Mouse (Mus musculus): ENCODE measurements around the gene Hils1. TPM values are rescaled to one million over a fixed set of nuclear protein-coding genes. Genes with fewer than 3 reads are reported as not detected.

Hils1 gene
- polyA plus RNA-seq, 1 experiment: not detected

- Histone ChIP-seq H3K27me3 (ENCODE audit: control insufficient read depth, insufficient read depth, low read length, poor library complexity, severe bottlenecking) (peaks cover 3% of the 10 kb centered on the region; the same call in 1 of the 2 replicates), H3K9me3 (replicated peaks; ENCODE audit: control insufficient read depth, insufficient read depth, low read length, poor library complexity, severe bottlenecking) (no peaks in the 10 kb centered on the region), H3K36me3 (ENCODE audit: control insufficient read depth, insufficient read depth, low read length, poor library complexity, severe bottlenecking) (no peaks in the 10 kb centered on the region), H3K4me3 (ENCODE audit: low read depth, low read length) (peak within 1 kb of the TSS; percentile 98), H3K4me1 (ENCODE audit: control insufficient read depth, insufficient read depth, low read length) (peaks cover 6% of the 10 kb centered on the region), H3K9ac (ENCODE audit: low read depth, poor library complexity, severe bottlenecking) (peak within 1 kb of the TSS; percentile 91), H3K27ac (ENCODE audit: insufficient read depth, low read length) (peak within 1 kb of the TSS; percentile 40)
- no peak for TF ChIP-seq CTCF (IDR thresholded peaks at IDR 0.05; ENCODE audit: low read depth, low read length)
- TF ChIP-seq POLR2A (IDR thresholded peaks at IDR 0.05; ENCODE audit: insufficient read depth, low read length): no peak
- TF ChIP-seq EP300 (IDR thresholded peaks at IDR 0.05; ENCODE audit: insufficient read depth, low read depth, low read length): 0 out of 2 replicates have a peak, but pooled peaks have one; percentile 23
Observed at GRCm38 (mm10) chr11:94990749-94991577, 23.6 kb downstream of the Hils1 start, which contains the start of gene Ppp1r9b. Gene Ppp1r9b (plus strand): TSS chr11:94991035.

GRCm38 (mm10) chr11:94991641-94992479, 24.5 kb downstream of the Hils1 start:
- no peak overlapping the region for H3K27ac ChIP-seq (ENCODE audit: insufficient read depth, low read length)
- peak overlapping the region; percentile 91 for H3K9ac ChIP-seq (ENCODE audit: low read depth, poor library complexity, severe bottlenecking)
- TF ChIP-seq CTCF (IDR thresholded peaks at IDR 0.05; ENCODE audit: low read depth, low read length) (no peak), EP300 (IDR thresholded peaks at IDR 0.05; ENCODE audit: insufficient read depth, low read depth, low read length) (no peak), POLR2A (IDR thresholded peaks at IDR 0.05; ENCODE audit: insufficient read depth, low read length) (no peak)
- H3K27me3 ChIP-seq (ENCODE audit: control insufficient read depth, insufficient read depth, low read length, poor library complexity, severe bottlenecking): peaks cover 3% of the 10 kb centered on the region; the same call in 1 of the 2 replicates
- H3K9me3 ChIP-seq (replicated peaks; ENCODE audit: control insufficient read depth, insufficient read depth, low read length, poor library complexity, severe bottlenecking): no peaks in the 10 kb centered on the region
- H3K4me3 ChIP-seq (ENCODE audit: low read depth, low read length): peak overlapping the region; percentile 55
- no peaks in the 10 kb centered on the region for H3K36me3 ChIP-seq (ENCODE audit: control insufficient read depth, insufficient read depth, low read length, poor library complexity, severe bottlenecking)
- H3K4me1 ChIP-seq (ENCODE audit: control insufficient read depth, insufficient read depth, low read length): peaks cover 6% of the 10 kb centered on the region

DNA sequence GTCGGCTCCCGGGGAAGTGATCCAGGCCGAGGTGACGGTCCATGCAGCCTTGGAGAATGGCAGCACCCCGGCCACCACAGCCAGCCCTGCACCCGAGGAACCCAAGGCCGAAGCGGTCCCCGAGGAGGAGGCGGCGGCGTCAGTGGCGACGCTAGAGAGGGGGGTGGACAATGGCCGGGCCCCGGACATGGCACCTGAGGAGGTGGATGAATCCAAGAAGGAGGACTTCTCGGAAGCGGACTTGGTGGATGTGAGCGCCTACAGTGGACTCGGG, 25.0 kb downstream of the Hils1 start:
- no peak overlapping the region for H3K27ac ChIP-seq (ENCODE audit: insufficient read depth, low read length)
- H3K4me3 ChIP-seq (ENCODE audit: low read depth, low read length): peak overlapping the region; percentile 55
- peaks cover 3% of the 10 kb centered on the region; the same call in 1 of the 2 replicates for H3K27me3 ChIP-seq (ENCODE audit: control insufficient read depth, insufficient read depth, low read length, poor library complexity, severe bottlenecking)
- no peaks in the 10 kb centered on the region for H3K36me3 ChIP-seq (ENCODE audit: control insufficient read depth, insufficient read depth, low read length, poor library complexity, severe bottlenecking)
- peaks cover 4% of the 10 kb centered on the region for H3K4me1 ChIP-seq (ENCODE audit: control insufficient read depth, insufficient read depth, low read length)
- peak overlapping the region; percentile 91 for H3K9ac ChIP-seq (ENCODE audit: low read depth, poor library complexity, severe bottlenecking)
- TF ChIP-seq CTCF (IDR thresholded peaks at IDR 0.05; ENCODE audit: low read depth, low read length) (no peak), POLR2A (IDR thresholded peaks at IDR 0.05; ENCODE audit: insufficient read depth, low read length) (no peak)
- H3K9me3 ChIP-seq (replicated peaks; ENCODE audit: control insufficient read depth, insufficient read depth, low read length, poor library complexity, severe bottlenecking): no peaks in the 10 kb centered on the region

DNA sequence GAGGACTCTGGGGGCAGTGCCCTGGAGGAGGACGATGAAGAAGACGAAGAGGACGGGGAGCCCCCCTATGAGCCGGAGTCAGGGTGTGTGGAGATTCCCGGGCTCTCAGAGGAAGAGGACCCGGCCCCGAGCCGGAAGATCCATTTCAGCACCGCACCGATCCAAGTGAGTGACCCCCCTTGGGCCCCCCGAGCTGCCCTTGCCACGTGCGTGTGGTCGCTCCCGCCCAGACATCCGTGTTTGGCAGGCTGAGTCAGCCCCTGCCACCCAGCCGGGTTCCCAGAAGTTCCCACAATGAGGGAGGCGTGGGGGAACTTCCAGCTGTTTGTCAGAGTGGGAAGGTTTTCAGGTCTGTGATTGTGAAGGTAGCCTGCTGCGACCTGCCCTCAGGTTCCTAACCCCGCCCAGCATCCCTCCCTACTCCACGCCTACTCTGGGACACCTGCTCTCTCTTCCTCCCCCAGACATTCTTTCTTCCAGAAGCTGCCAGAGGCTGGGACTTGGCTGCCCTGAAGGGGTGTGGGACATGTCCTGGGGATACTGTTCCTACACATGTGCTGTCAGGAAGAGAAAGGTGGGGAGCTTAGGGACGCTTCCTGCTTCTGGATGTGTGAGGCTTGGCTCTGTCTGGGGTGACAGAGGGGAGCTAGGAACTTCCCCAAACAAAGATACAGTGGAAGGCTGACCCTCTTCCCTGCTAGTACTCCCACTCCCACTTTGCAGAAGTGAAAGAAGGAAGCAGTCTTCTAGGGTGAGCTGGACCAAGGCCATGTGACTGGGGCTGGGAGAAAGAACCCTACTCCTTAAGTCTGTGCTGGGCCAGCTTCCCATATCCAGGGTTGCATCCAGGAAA, 25.6 kb downstream of the Hils1 start:
- peak overlapping the region; percentile 91 for H3K9ac ChIP-seq (ENCODE audit: low read depth, poor library complexity, severe bottlenecking)
- no peaks in the 10 kb centered on the region for H3K9me3 ChIP-seq (replicated peaks; ENCODE audit: control insufficient read depth, insufficient read depth, low read length, poor library complexity, severe bottlenecking)
- peak; percentile 76 for TF ChIP-seq EP300 (IDR thresholded peaks at IDR 0.05; ENCODE audit: insufficient read depth, low read depth, low read length)
- TF ChIP-seq POLR2A (IDR thresholded peaks at IDR 0.05; ENCODE audit: insufficient read depth, low read length): no peak
- no peak overlapping the region for H3K27ac ChIP-seq (ENCODE audit: insufficient read depth, low read length)
- peaks cover 3% of the 10 kb centered on the region; the same call in 1 of the 2 replicates for H3K27me3 ChIP-seq (ENCODE audit: control insufficient read depth, insufficient read depth, low read length, poor library complexity, severe bottlenecking)
- no peaks in the 10 kb centered on the region for H3K36me3 ChIP-seq (ENCODE audit: control insufficient read depth, insufficient read depth, low read length, poor library complexity, severe bottlenecking)
- peaks cover 4% of the 10 kb centered on the region for H3K4me1 ChIP-seq (ENCODE audit: control insufficient read depth, insufficient read depth, low read length)
- peak overlapping the region; percentile 55 for H3K4me3 ChIP-seq (ENCODE audit: low read depth, low read length)

GRCm38 (mm10) chr11:94994208-94994814, 26.9 kb downstream of the Hils1 start:
- H3K36me3 ChIP-seq (ENCODE audit: control insufficient read depth, insufficient read depth, low read length, poor library complexity, severe bottlenecking): no peaks in the 10 kb centered on the region

More at GRCm38 (mm10) chr11:94994208-94994814, 26.9 kb downstream of the Hils1 start:
- no peak overlapping the region for H3K27ac ChIP-seq (ENCODE audit: insufficient read depth, low read length)
- no peaks in the 10 kb centered on the region for H3K4me1 ChIP-seq (ENCODE audit: control insufficient read depth, insufficient read depth, low read length)
- no peak overlapping the region for H3K4me3 ChIP-seq (ENCODE audit: low read depth, low read length)
- no peak overlapping the region for H3K9ac ChIP-seq (ENCODE audit: low read depth, poor library complexity, severe bottlenecking)
- no peak for TF ChIP-seq POLR2A (IDR thresholded peaks at IDR 0.05; ENCODE audit: insufficient read depth, low read length)
- no peak for TF ChIP-seq EP300 (IDR thresholded peaks at IDR 0.05; ENCODE audit: insufficient read depth, low read depth, low read length)
- no peak for TF ChIP-seq CTCF (IDR thresholded peaks at IDR 0.05; ENCODE audit: low read depth, low read length)
- no peaks in the 10 kb centered on the region for H3K9me3 ChIP-seq (replicated peaks; ENCODE audit: control insufficient read depth, insufficient read depth, low read length, poor library complexity, severe bottlenecking)
- peaks cover 3% of the 10 kb centered on the region; the same call in 1 of the 2 replicates for H3K27me3 ChIP-seq (ENCODE audit: control insufficient read depth, insufficient read depth, low read length, poor library complexity, severe bottlenecking)
